Mouse (Mus musculus): ENCODE data around the gene Cacna1e. TPM values are rescaled to one million over a fixed set of nuclear protein-coding genes. Genes with fewer than 3 reads are reported as not detected.

Gene Cacna1e
- total RNA-seq, 2 experiments from 2014 or later: 165 to 231 TPM

DNA sequence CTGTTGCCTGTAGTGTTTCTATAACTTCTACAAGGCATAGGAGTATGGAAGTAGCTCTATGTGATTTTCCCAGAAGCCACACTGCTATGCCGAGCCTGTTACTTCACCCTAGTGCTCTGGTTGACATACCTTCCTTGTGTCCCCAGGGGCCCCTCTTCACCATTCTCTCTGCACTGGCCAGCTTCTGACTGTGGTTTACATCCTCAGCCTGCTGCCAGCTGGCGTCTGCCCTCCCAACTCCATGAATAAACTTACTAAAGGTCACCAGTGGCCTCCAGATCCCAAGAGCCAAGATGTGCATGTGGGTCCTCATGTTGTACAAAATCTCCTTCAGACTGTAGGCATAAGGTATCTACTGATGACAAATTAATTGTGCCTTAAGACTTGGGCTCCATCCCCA is 230.3 kb downstream of the Cacna1e start:
- DNase-seq (ENCODE audit: extremely low spot score in 1 of 2, low spot score in 1 of 2): no peak

DNA sequence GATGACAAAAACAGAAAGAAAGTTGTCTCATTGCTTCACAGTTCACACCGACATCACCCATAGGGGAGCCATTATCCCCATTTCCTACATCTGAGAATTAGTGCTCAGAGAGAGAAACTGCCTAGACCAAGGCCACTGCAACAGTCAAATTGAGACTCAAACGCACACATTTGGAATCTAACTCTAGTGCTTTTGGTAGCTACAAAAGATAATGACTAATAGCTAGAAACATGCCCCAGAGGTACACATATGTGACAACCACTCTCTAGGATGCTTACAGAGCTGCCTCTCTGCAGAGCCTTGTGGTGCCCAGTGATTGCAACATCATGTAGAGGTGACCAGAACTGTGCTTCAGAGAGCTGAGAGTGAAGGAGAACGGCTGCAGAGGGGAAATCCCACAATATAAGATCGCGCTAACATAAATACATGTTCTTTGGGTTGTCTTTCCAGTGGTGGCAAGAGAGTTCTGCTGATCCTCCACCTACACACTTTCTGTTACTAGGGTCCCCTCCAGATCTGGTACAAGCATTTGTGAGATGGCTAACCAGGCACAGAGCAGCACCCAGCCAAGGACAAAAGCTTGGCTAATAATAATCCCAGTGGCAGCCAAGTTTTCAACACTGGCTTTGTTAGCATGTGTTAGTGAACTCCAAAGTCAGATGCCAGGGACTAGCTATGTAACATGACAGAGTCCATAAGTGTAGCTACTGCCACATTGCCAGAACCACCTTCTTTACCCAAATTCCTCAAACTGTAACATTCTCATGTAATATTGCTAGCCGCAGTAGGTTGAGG is 237.9 kb downstream of the Cacna1e start:
- no peak for DNase-seq (ENCODE audit: extremely low spot score in 1 of 2, low spot score in 1 of 2)

DNA sequence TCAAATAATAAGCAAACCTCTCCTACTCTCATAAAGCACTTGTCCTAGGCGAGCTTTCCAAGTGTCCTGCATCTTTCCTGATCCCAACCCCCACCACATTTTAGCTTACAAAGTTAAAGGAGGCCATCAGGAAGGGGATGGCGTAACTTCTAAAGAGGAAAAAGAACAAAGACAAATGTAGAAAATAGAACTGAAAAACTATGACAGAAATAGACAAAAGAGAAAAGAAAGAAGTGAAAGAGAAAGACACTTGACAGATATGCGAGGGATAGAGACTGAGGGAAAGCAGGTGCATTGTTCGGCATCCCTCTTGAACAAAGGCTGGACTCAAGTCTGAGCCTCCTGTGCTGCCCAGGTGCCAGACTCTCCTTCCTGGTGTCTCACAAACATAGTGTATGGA is 246.5 kb downstream of the Cacna1e start:
- DNase-seq (ENCODE audit: extremely low spot score in 1 of 2, low spot score in 1 of 2): no peak

GRCm38 (mm10) chr1:154635766-154636165 is 248.5 kb downstream of the Cacna1e start:
- no peak for DNase-seq (ENCODE audit: extremely low spot score in 1 of 2, low spot score in 1 of 2)

DNA sequence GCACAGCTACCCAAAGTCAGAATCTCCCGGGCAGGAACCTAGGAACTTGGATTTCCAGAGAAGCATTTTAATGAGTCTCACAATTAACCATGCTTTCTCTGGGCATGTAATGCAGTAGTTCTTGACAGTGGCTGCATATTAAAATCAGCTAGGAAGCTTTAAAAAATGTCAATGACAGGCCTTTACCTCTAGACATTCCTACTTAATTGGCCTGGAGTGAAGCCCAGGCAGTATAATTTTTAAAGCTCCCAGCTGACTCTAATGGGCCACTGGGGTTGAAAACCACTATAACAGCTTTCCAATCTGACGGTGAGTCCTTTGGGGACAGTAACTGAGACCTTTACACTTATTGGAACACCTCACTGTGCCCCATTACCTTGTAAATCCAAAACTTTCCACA is 251.4 kb downstream of the Cacna1e start:
- DNase-seq (ENCODE audit: extremely low spot score in 1 of 2, low spot score in 1 of 2): no peak

DNA sequence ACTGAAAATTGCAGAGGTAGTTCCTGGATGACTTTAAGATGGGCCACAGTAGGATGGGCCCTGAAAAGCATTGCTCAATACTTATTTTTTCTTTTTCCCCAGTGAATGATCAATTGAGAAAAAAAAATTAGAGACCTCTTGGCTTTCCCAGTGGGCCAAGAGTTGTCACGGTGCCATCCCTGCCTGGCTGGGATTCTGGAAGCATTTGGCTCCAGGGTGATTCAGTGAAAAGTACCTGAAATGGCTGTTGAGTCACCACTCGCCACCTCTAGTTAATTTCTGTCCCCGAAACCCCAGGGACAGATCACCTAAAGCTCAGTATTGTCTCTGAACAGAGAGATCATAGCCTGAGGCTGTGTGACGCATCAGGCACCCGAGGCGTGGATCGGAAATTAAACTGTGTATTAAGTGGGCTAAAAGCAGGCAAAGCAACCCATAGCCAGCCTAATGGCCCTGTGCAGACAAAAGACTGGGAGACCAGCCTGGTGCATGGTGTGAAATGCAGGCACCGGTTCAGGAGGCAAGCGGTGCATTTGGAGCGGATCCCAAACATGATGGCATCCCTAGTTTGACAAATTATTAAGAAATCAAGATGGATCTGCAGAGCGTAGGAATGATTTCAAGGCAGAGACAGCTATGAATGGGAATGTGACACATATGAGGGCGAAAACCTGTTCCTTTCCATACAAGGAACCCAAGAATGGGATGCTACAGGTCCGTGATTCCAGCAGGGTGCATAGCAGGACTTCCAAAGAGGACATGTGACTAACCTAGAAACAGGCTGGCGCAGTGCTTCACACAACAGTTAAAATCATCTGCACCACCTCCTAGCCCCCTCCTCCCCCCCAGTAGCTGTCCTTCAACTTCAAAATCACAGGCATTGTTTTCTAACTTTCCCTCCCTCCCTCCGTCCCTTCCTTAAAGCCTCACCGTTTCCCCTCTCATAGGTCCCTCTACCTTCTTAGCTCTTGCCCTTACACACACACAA is 261.3 kb downstream of the Cacna1e start:
- DNase-seq (ENCODE audit: extremely low spot score in 1 of 2, low spot score in 1 of 2): peak; percentile 27 to 28

DNA sequence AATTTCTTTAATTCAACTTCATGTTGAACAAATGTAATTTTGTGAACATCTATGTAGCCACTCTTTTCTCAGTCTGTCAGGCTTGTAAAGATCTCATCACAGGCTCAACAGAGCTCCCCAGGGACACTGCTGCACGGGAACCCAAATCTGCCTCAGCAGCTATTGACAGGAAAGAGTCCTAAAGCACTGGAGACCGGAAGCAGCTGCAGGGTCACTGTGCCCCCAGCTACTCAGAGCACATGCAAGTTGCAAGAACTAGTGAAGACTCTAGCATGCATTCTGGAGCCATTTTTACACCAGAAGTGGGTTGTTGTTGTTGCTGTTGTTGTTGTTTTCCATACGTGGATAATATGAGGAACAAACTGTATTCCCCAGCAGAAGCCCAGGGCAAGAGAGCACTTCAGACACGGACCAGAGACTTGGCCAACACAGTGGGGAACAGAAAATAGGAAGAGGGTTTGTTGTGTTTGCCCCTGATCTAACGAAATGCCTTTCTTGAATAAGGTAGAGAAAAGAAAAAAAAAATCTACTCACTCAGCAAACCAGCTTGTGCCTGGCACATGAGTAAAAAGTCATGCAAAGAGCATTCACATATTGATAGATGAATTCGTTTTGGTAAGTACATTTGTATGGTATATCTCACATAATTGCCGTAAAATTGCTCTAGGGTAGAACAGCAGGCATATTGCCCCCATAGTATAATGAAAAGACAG is 266.4 kb downstream of the Cacna1e start:
- no peak for DNase-seq (ENCODE audit: extremely low spot score in 1 of 2, low spot score in 1 of 2)

- no peak for DNase-seq (ENCODE audit: extremely low spot score in 1 of 2, low spot score in 1 of 2)
Measured at GRCm38 (mm10) chr1:154615759-154616158, 268.5 kb downstream of the Cacna1e start.

- no peak for DNase-seq (ENCODE audit: extremely low spot score in 1 of 2, low spot score in 1 of 2)
Measured at GRCm38 (mm10) chr1:154608516-154608915, 275.8 kb downstream of the Cacna1e start.

GRCm38 (mm10) chr1:154607406-154607805 is 276.9 kb downstream of the Cacna1e start:
- DNase-seq (ENCODE audit: extremely low spot score in 1 of 2, low spot score in 1 of 2): no peak

GRCm38 (mm10) chr1:154605601-154606000 is 278.7 kb downstream of the Cacna1e start:
- no peak for DNase-seq (ENCODE audit: extremely low spot score in 1 of 2, low spot score in 1 of 2)

GRCm38 (mm10) chr1:154603781-154604180 is 280.5 kb downstream of the Cacna1e start:
- DNase-seq (ENCODE audit: extremely low spot score in 1 of 2, low spot score in 1 of 2): no peak

GRCm38 (mm10) chr1:154602531-154602930 is 281.8 kb downstream of the Cacna1e start:
- no peak for DNase-seq (ENCODE audit: extremely low spot score in 1 of 2, low spot score in 1 of 2)

DNA sequence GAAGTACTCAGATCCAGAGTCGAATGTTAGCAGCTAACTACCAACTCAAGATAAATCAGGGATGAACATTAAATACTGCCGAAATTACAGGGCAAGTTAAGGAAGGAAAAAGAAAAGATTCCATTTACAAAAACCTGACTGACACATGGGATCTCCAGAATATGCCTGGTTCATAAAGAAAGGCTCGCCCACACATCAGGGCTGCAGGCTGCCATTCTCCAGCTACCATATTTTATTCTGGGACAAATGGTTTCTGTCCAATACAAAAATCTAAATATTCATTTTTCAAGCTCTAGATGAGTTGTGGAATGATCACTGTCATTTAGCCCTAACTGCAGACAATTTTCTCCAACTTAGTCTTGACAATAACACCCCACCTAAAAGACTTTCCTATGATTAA is 301.8 kb downstream of the Cacna1e start:
- DNase-seq (ENCODE audit: extremely low spot score in 1 of 2, low spot score in 1 of 2): no peak

DNA sequence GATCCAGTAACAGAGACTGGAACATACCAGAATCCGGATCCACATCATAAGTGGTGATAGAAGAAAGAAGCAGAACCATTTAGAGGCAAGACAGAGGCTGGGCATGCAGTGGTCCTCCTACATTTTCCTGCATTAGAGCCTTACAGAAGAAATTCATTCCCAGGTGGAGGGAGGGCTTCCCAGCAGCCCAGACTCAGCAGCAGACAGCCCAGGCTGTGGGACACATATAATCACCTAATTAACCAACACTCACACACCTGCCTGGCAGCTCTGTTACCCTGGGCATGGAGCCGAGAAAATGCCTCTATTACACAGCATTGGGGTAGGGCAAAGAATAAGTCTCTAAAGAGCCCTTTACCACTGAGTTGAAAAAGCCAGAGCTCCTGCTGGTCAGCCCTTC is 304.4 kb downstream of the Cacna1e start:
- DNase-seq (ENCODE audit: extremely low spot score in 1 of 2, low spot score in 1 of 2): no peak

GRCm38 (mm10) chr1:154578748-154579147 is 305.6 kb downstream of the Cacna1e start:
- DNase-seq (ENCODE audit: extremely low spot score in 1 of 2, low spot score in 1 of 2): no peak

GRCm38 (mm10) chr1:154576418-154576817 is 307.9 kb downstream of the Cacna1e start:
- DNase-seq (ENCODE audit: extremely low spot score in 1 of 2, low spot score in 1 of 2): no peak

- DNase-seq (ENCODE audit: extremely low spot score in 1 of 2, low spot score in 1 of 2): no peak
Measured at GRCm38 (mm10) chr1:154566026-154566425, 318.3 kb downstream of the Cacna1e start.

DNA sequence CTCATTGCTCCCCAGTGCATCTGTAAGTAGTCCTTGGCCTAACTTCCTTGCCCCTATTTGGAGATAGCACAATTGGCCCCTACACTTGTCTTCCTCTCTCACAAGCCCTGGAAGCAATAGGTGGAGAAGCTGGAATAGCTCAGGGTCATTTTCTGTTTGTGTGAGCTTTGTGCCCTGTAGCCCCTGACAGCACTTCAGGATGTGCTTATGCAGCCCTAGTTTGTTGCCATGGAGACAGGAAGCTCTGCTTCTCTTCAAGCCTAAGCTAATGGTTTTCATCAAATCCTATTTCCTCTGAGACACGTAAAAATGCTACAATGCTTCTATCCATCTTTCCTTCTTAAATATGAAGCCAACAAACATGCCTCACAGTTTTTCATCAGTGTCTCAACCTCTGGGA is 328.5 kb downstream of the Cacna1e start:
- DNase-seq (ENCODE audit: extremely low spot score in 1 of 2, low spot score in 1 of 2): no peak

DNA sequence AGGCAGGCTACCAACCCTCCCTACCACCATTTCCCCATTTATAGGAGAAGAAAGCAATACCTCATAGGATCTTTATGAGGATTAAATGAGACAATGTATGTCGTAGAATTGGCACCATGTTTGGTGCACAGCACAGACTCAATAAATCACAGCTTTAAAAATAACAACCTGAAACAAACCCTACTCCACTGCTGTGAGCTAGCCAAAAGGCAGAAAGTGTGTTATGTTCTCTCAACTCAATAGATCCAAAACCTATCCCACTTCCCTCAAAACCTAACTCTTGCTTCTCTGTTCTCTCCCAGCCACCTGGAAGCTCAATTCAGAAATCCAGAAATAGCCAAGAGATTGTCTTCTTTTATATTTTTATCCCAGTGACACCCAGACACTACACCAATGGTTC is 331.2 kb downstream of the Cacna1e start:
- DNase-seq (ENCODE audit: extremely low spot score in 1 of 2, low spot score in 1 of 2): no peak

- DNase-seq (ENCODE audit: extremely low spot score in 1 of 2, low spot score in 1 of 2): no peak
Measured at GRCm38 (mm10) chr1:154537445-154537844, 346.9 kb downstream of the Cacna1e start.

All from layer of hippocampus, postnatal 25 days (tissue).